Mouse (Mus musculus): ENCODE measurements around the gene Gm45717. TPM values are rescaled to one million over a fixed set of nuclear protein-coding genes. Genes with fewer than 3 reads are reported as not detected.

The Gm45717 gene
- total RNA-seq (2023; ENCODE audit: inconsistent age), result not detected in 4 replicates

DNA sequence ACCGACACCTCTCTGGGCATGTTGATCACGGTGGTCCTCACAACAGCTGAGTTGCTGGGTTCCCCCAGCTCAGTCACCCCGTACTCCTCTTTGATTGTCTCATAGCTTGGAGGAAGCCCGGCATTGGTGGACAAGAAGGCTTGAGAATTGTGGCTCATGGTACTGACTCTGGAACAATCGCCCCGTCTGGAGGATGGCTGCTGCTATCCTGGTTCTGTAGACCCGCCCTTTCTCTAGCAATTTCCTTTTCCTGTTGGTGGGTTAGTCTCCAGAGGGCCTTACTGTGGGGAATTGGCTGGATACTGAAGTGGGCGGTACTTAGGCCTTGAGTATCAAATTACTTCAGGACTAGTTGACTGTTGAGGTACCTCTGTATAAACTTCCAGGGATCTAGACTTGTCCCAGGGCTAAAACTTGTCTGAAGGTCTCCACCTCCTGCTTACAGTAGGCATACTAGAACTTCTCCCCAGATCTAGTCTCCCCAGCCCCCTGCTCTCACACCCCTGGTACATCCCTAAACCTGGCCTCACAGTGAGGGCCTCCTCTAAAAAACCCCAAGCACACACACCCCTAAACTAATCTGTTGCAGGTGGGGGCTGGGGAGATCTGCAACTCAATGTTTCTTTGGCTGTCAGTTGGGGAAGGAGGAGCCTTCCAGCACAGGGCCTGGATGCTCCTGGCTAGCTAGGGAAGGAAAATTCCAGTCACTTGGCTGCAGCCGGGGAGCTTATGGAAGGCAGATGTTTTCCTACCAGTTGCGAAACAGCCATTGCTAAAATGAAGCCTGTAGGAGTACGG is at the start of gene Gm45717, which contains the start of gene Ifitm2:
Gm45717 (minus strand) TSS at position 180 of the 798 bp plus-strand sequence.
Ifitm2 (minus strand) TSS at position 230 of the 798 bp plus-strand sequence.

DNA sequence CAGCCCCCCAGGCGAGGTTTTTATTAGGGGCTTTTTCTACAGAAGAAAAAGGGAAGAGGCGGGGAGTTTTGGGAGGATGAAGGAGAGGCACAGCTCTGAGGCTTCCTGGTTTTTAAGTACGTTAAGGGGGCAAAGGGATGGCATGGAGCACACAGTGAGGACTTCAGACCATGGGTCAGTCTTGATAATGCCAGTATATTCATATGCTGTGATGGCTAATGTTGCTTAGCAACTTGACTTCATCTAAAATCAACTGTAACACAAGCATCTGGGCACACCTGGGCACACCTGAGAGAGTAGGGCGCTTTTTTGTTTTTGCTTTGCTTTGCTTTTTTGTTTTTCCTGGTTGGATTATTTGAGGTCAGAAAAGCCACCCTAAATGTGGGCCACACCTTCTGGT is 11.2 kb upstream of the Gm45717 start, which contains the start of gene Ifitm1:
Ifitm1 (plus strand) TSS at position 301 of the 400 bp plus-strand sequence.

DNA sequence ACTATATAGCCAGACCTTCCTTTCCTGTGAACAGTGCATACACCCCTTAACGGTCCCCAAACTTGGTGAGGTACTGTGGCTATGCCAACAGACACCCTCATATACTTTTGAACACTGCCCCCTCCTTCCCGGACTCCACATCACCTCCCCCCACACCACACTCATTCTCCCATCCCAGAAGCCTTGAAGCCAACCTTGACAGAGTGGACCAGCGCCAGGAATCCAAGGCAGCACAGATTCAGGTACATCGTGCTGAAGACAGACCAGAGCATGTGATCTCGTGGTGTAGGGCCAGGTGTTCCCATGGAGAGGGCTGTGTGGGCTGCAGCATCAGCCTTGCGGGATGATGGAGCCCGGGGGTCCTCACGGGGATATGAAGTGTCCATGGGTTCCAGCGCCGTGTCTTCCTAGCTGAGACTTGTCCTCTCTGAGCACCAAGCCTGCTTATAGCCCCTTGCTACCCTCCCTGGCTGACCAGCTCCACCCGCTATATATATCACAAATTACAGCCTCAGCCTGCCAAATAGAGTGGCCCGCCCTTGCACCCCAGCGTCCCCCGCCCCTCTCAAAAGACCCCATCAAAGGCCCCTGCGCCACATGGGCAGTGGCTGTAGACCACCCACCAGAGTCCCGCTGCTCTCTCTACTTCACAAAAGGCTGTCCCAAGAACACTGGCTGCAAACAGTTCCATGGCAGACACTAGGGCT is 5.8 kb downstream of the Gm45717 start, which contains the start of gene Ifitm5:
Ifitm5 (minus strand) TSS at position 468 of the 707 bp plus-strand sequence.

DNA sequence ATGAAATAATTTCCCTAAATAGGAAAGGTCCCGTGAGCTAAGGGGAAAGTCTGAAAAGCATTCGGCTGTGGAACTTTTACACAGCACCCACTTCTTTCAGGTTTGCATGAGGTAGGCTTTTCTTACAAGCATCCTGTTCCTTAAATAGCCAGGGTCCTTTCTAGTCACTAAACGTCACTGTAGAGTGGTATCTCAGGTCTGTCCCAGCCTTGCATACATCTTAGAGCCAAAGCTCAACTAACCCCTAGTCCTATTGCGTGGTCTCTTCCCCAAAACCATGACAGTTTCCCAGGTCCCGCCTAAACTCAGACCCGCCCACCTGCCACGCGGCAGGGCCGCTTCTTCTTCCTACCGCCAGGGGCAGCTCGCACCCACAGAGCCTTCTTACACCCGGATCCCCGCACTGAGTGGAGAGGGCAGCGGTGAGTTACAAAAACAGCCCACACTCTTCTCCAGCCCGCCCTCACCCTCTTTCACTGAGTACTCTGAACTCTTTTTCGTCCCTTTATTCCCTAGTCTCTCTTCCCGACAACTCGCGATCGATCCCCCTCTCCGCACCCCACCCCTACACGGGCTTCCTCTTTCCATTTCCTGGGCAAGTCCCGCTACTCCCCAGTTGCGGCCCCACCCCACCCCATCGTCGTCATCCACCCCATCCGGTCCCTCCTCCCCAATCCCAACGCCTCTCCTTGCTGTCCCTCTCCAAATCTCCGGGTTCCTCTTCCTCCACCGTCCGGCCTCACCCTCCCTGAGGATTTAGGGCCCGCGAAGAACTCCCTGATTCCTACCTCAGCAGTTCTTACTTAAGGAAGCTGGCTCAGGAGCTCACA is 14.3 kb downstream of the Gm45717 start, which contains the start of gene Pgghg:
Pgghg (plus strand) TSS at position 170 of the 830 bp plus-strand sequence.

DNA sequence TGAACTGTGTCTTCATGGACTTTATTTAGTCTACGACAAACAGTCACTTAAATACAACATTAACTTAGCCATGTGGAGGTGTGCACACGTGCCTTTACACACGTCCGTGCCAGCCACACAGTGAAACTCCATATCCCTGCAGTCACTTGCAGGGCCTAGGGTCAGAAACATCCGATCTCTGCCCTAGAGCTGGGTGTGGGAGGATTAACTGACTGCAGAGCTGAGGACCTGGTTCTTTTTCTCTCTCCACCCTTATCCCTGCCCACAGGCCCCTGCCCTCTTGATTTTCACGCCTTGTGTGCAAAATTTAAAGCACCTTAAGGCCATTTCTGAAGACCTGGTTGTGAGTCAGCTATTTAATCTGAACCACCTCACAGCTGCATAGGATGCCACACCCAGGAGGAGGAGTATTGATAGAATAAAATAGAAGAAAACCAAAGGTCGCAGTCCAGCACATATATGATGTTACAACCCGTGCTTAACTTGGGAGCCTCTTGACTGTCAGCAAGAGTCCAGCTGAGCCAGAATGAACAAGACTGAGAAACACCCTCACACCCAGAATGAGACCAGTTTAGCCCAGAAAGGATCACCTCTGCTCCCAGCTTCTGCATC is 35.2 kb downstream of the Gm45717 start, which contains the start of gene Nlrp6:
Nlrp6 (plus strand) TSS at position 485 of the 612 bp plus-strand sequence.

DNA sequence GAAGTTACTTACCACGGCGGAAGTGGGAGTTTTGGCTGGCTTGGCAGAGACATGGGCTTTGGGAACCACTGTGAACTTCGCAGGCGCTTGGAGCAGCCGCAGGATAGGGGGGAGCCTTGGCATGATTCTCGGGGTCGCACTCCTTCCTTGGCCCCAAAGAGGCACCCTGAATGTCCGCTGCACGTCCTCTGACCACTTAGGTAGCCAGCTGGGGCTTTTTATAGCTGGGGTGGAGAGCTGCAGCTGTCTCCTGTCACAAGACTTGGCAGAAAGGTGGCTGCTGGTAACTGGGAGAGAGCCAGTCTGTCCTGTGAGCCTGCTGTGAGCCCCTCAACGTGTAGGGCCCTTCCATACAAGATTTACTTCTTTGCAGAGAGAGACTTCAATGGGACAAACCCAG is 55.5 kb downstream of the Gm45717 start, which contains the start of gene Cox8b:
Cox8b (minus strand) TSS at position 227 of the 400 bp plus-strand sequence.

Other genes starting within 250 kb of the Gm45717 start
- not detected in 4 replicates for gene Cyp2e1, start 192.2 kb downstream of the Gm45717 start, total RNA-seq (2023; ENCODE audit: inconsistent age)
- gene Syce1, start 168.1 kb downstream of the Gm45717 start, total RNA-seq (2023; ENCODE audit: inconsistent age), result not detected in 4 replicates
- not detected in 4 replicates for gene Zfp941, start 133.8 kb downstream of the Gm45717 start, total RNA-seq (2023; ENCODE audit: inconsistent age)
- not detected in 4 replicates for gene Urah, start 120.9 kb downstream of the Gm45717 start, total RNA-seq (2023; ENCODE audit: inconsistent age)
- not detected in 4 replicates for gene Scgb1c1, start 110.4 kb downstream of the Gm45717 start, total RNA-seq (2023; ENCODE audit: inconsistent age)
- not detected in 4 replicates for gene Odf3, start 108.1 kb downstream of the Gm45717 start, total RNA-seq (2023; ENCODE audit: inconsistent age)
- not detected in 4 replicates for gene Gm45785, start 99.6 kb downstream of the Gm45717 start, total RNA-seq (2023; ENCODE audit: inconsistent age)
- gene Ric8a, start 99.0 kb downstream of the Gm45717 start, total RNA-seq (2023; ENCODE audit: inconsistent age), result 89.6 to 105 TPM (median 98.1 TPM) in 4 replicates
- 19.0 to 24.5 TPM (median 21.9 TPM) in 4 replicates for gene Bet1l, start 98.4 kb downstream of the Gm45717 start, total RNA-seq (2023; ENCODE audit: inconsistent age)
- 82.3 to 93.8 TPM (median 86.4 TPM) in 4 replicates for gene Psmd13, start 74.0 kb downstream of the Gm45717 start, total RNA-seq (2023; ENCODE audit: inconsistent age)
- 9.4 to 10.6 TPM (median 9.8 TPM) in 4 replicates for gene Sirt3, start 73.6 kb downstream of the Gm45717 start, total RNA-seq (2023; ENCODE audit: inconsistent age)
- not detected in 4 replicates for gene Cox8b, start 55.5 kb downstream of the Gm45717 start, total RNA-seq (2023; ENCODE audit: inconsistent age)
- not detected in 4 replicates for gene Nlrp6, start 35.0 kb downstream of the Gm45717 start, total RNA-seq (2023; ENCODE audit: inconsistent age)
- 16.3 to 20.3 TPM (median 17.9 TPM) in 4 replicates for gene Pgghg, start 14.5 kb downstream of the Gm45717 start, total RNA-seq (2023; ENCODE audit: inconsistent age)
- not detected in 4 replicates for gene Ifitm5, start 5.6 kb downstream of the Gm45717 start, total RNA-seq (2023; ENCODE audit: inconsistent age)
- 8.8 to 13.3 TPM (median 11.4 TPM) in 4 replicates for gene Ifitm2, start 50 bp upstream of the Gm45717 start, total RNA-seq (2023; ENCODE audit: inconsistent age)
- 1.0 to 1.5 TPM (median 1.4 TPM) in 4 replicates for gene Ifitm1, start 11.3 kb upstream of the Gm45717 start, total RNA-seq (2023; ENCODE audit: inconsistent age)
- 3.6 to 8.8 TPM (median 6.2 TPM) in 4 replicates for gene Ifitm3, start 54.8 kb upstream of the Gm45717 start, total RNA-seq (2023; ENCODE audit: inconsistent age)
- 0.90 TPM in 1 of 4 replicates, not detected in the others for gene Ifitm6, start 62.0 kb upstream of the Gm45717 start, total RNA-seq (2023; ENCODE audit: inconsistent age)
- gene Gm17387, start 73.2 kb upstream of the Gm45717 start, total RNA-seq (2023; ENCODE audit: inconsistent age), result not detected in 4 replicates
- not detected in 4 replicates for gene B4galnt4, start 105.2 kb upstream of the Gm45717 start, total RNA-seq (2023; ENCODE audit: inconsistent age)
- gene Pkp3, start 122.3 kb upstream of the Gm45717 start, total RNA-seq (2023; ENCODE audit: inconsistent age), result 22.4 to 30.5 TPM (median 27.5 TPM) in 4 replicates
- 35.5 to 39.1 TPM (median 37.6 TPM) in 4 replicates for gene Sigirr, start 144.6 kb upstream of the Gm45717 start, total RNA-seq (2023; ENCODE audit: inconsistent age)
- gene Ano9, start 161.9 kb upstream of the Gm45717 start, total RNA-seq (2023; ENCODE audit: inconsistent age), result not detected in 4 replicates
- 7.8 to 11.5 TPM (median 9.6 TPM) in 4 replicates for gene Ptdss2, start 166.4 kb upstream of the Gm45717 start, total RNA-seq (2023; ENCODE audit: inconsistent age)
- gene Rnh1, start 216.9 kb upstream of the Gm45717 start, total RNA-seq (2023; ENCODE audit: inconsistent age), result 67.1 to 79.0 TPM (median 70.2 TPM) in 4 replicates
- gene Hras, start 238.1 kb upstream of the Gm45717 start, total RNA-seq (2023; ENCODE audit: inconsistent age), result 22.9 to 33.3 TPM (median 30.1 TPM) in 4 replicates
- gene Lrrc56, start 238.2 kb upstream of the Gm45717 start, total RNA-seq (2023; ENCODE audit: inconsistent age), result 6.7 to 10.0 TPM (median 8.1 TPM) in 4 replicates

Data from B cell, adult (primary cell).